ENCODE assay signal across 11 mouse cellular contexts in genomic region chr12:117751045-117751444, GRCm38 (mm10). TPM values are rescaled to one million over a fixed set of nuclear protein-coding genes. Genes with fewer than 3 reads are reported as not detected.
DNase-seq lines count a peak whose midpoint lies in the region; ATAC-seq and TF ChIP-seq lines count a peak whose summit lies in the region.
"Had no signal": no experiment of that assay in that cellular context is flagged by ENCODE, and none has a peak within 500 bp of the region (broad histone marks: within the 10 kb centered on the region; RNA-seq: fewer than 3 reads in every experiment).

No protein-coding gene starts in this region.

- no peaks in the 10 kb centered on the region for H3K4me1 ChIP-seq in lung, embryonic 14.5 days (ENCODE audit: insufficient read depth)
- H3K4me1 ChIP-seq in hindbrain, postnatal 0 days (ENCODE audit: insufficient read depth, low read length), result peaks cover 7% of the 10 kb centered on the region; the same call in 1 of the 2 replicates

- H3K9me3 ChIP-seq in lung, embryonic 14.5 days (ENCODE audit: low read depth, low read length), result no peaks in the 10 kb centered on the region
- no peaks in the 10 kb centered on the region for H3K9me3 ChIP-seq in hindbrain, postnatal 0 days (ENCODE audit: low read length)

- no peak overlapping the region; the same call in 1 of the 2 replicates for H3K4me2 ChIP-seq in lung, embryonic 14.5 days
- peak overlapping the region; percentile 33 for H3K4me2 ChIP-seq in hindbrain, postnatal 0 days (ENCODE audit: low read depth, low read length)

- H3K36me3 ChIP-seq in lung, embryonic 14.5 days (ENCODE audit: insufficient read depth), result peaks cover 8% of the 10 kb centered on the region; the same call in 1 of the 2 replicates
- peaks cover 13% of the 10 kb centered on the region; the same call in 1 of the 2 replicates for H3K36me3 ChIP-seq in hindbrain, postnatal 0 days (ENCODE audit: insufficient read depth, low read length)

- 0 out of 2 replicates have a peak, but pooled peaks have one; percentile 42 for ATAC-seq in lung, embryonic 14.5 days (ENCODE audit: insufficient read depth)
- peak; percentile 39 for ATAC-seq in hindbrain, postnatal 0 days

- intact Hi-C loops in gastrocnemius, adult 2 months (cut with DNase I), result no loop called here
- intact Hi-C loops in gastrocnemius, postnatal 14 days (cut with DNase I; ENCODE audit: low total_unique reads), result no loop called here

- 18% methylated on average over 9 of the region's 9 CpGs for WGBS in lung, embryonic 14.5 days
- 19% methylated on average over 9 of the region's 9 CpGs for WGBS in hindbrain, postnatal 0 days

- DNase-seq in gastrocnemius, adult 2 months, result no peak
- DNase-seq in gastrocnemius, postnatal 14 days, result no peak
- peak; percentile 18 for DNase-seq in lung, embryonic 14.5 days
- DNase-seq in lung, adult 18-20 months, result no peak
- DNase-seq in hindbrain, postnatal 0 days (ENCODE audit: low spot score), result peak; percentile 49
- peak; percentile 58 for DNase-seq in retina, postnatal 1 day
- no peak for DNase-seq in spleen, adult 18-20 months
- no peak for DNase-seq in frontal cortex, postnatal 10 days (ENCODE audit: low spot score in 2 of 2)
- DNase-seq: cerebellum, adult 11 months; gastrocnemius, postnatal 10 days; layer of hippocampus, postnatal 36 days had no signal

- H3K27me3 ChIP-seq in lung, embryonic 14.5 days (ENCODE audit: insufficient read depth, low read length), result no peaks in the 10 kb centered on the region
- no peaks in the 10 kb centered on the region for H3K27me3 ChIP-seq in hindbrain, postnatal 0 days (ENCODE audit: insufficient read depth, low read length)

- peak overlapping the region; percentile 17; the same call in 1 of the 2 replicates for H3K4me3 ChIP-seq in gastrocnemius, adult 2 months
- H3K4me3 ChIP-seq in lung, embryonic 14.5 days (ENCODE audit: low read depth, low read length), result no peak overlapping the region
- H3K4me3 ChIP-seq in hindbrain, postnatal 0 days (ENCODE audit: low read length), result no peak overlapping the region

- no peak overlapping the region for H3K9ac ChIP-seq in lung, embryonic 14.5 days
- no peak overlapping the region for H3K9ac ChIP-seq in hindbrain, postnatal 0 days (replicated peaks; ENCODE audit: low read length)

- peak overlapping the region; percentile 80 for H3K27ac ChIP-seq in gastrocnemius, adult 2 months
- peak overlapping the region; percentile 30; the same call in 1 of the 2 replicates for H3K27ac ChIP-seq in lung, embryonic 14.5 days (ENCODE audit: low read depth)
- H3K27ac ChIP-seq in hindbrain, postnatal 0 days, result peak overlapping the region; percentile 60

- TF ChIP-seq CTCF in gastrocnemius, adult 2 months (IDR thresholded peaks at IDR 0.05), result no peak
- TF ChIP-seq CTCF in lung, embryonic 14.5 days (IDR thresholded peaks at IDR 0.05; ENCODE audit: low read depth), result no peak
- no peak for TF ChIP-seq CTCF in hindbrain, postnatal 0 days (IDR thresholded peaks at IDR 0.05; ENCODE audit: low read depth)

RNA-seq across cellular contexts. Expression of gene Cdca7l, which starts 53.0 kb away (rescaled TPM):
- not detected for total RNA-seq in gastrocnemius, adult 2 months (2021)
- 1 to 10 TPM in 1 of 2 experiments, under 1 TPM in 1; 0.92 to 1.3 TPM for total RNA-seq in gastrocnemius, postnatal 14 days (2021)
- polyA plus RNA-seq in lung, embryonic 14.5 days (2014; fragmentation: Nextera tagmentation; extraction: Ambion mirVana), result 67.7 and 71.5 TPM in 2 replicates
- total RNA-seq in hindbrain, postnatal 0 days (2014; rRNA removed), result 4.4 and 4.6 TPM in 2 replicates
- polyA plus RNA-seq in hindbrain, postnatal 0 days (2015; fragmentation: Nextera tagmentation; extraction: Ambion mirVana), result 5.5 and 5.9 TPM in 2 replicates

Comparison
In these comparisons a context has a peak if more than half of its experiments do, and no peak if none do; other contexts are left out.
1. DNase-seq: peak in lung, embryonic 14.5 days (single experiment), hindbrain, postnatal 0 days (single experiment) and retina, postnatal 1 day (single experiment); none in gastrocnemius, adult 2 months (single experiment), gastrocnemius, postnatal 14 days (single experiment), lung, adult 18-20 months (0 of 2), spleen, adult 18-20 months (0 of 2) and frontal cortex, postnatal 10 days (0 of 2).
2. H3K27ac ChIP-seq: peak in every context shown above with its lines; median percentile 80 in gastrocnemius, adult 2 months; 60 in hindbrain, postnatal 0 days; 30 in lung, embryonic 14.5 days.